Mouse (Mus musculus): ENCODE data around the gene Adcy4. TPM values are rescaled to one million over a fixed set of nuclear protein-coding genes. Genes with fewer than 3 reads are reported as not detected.

Gene Adcy4
- polyA plus RNA-seq, 1 experiment from 2014 or later: 4.1 TPM

GRCm38 (mm10) chr14:55787731-55788130 is 3.8 kb upstream of the Adcy4 start:
- H3K36me3 ChIP-seq: no peaks in the 10 kb centered on the region
- H3K4me1 ChIP-seq: peaks cover 21% of the 10 kb centered on the region
- ATAC-seq (ENCODE audit: low FRiP score): no peak
- H3K27ac ChIP-seq (replicated peaks): no peak overlapping the region
- H3K27me3 ChIP-seq (replicated peaks): peaks cover 73% of the 10 kb centered on the region
- peak overlapping the region; percentile 22; the same call in 1 of the 2 replicates for H3K4me3 ChIP-seq (replicated peaks)
- 30% methylated on average over 11 of the region's 11 CpGs for WGBS
- peak overlapping the region; percentile 54 for H3K4me2 ChIP-seq
- no peaks in the 10 kb centered on the region for H3K9me3 ChIP-seq (replicated peaks)
- no peak overlapping the region for H3K9ac ChIP-seq (replicated peaks)

DNA sequence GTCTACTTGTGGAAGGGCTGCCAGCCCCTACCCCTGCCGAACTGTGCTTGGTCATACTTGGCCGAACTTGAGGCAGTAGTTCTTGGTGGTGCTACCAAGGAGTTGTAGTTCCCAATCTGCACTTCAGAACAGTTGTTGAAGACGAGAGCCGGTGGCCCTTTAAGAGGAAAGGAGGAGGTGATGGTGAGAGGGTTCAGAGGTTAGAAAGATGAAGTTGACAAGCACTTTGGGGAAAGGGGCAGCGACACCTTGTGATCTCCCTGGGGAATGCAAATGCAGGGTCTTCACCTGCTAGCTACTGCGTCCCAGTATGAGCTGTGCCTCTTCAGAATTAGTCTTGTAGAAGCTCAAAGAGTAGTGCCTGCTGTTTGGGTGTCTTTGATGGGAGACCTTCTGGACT is 1.3 kb upstream of the Adcy4 start:
- Histone ChIP-seq H3K4me3 (replicated peaks) (no peak overlapping the region), H3K36me3 (no peaks in the 10 kb centered on the region), H3K4me2 (no peak overlapping the region), H3K27ac (replicated peaks) (no peak overlapping the region), H3K9me3 (replicated peaks) (no peaks in the 10 kb centered on the region), H3K27me3 (replicated peaks) (peaks cover 90% of the 10 kb centered on the region), H3K4me1 (peaks cover 30% of the 10 kb centered on the region), H3K9ac (replicated peaks) (no peak overlapping the region)
- WGBS: 35% methylated on average over 6 of the region's 6 CpGs
- no peak for ATAC-seq (ENCODE audit: low FRiP score)

DNA sequence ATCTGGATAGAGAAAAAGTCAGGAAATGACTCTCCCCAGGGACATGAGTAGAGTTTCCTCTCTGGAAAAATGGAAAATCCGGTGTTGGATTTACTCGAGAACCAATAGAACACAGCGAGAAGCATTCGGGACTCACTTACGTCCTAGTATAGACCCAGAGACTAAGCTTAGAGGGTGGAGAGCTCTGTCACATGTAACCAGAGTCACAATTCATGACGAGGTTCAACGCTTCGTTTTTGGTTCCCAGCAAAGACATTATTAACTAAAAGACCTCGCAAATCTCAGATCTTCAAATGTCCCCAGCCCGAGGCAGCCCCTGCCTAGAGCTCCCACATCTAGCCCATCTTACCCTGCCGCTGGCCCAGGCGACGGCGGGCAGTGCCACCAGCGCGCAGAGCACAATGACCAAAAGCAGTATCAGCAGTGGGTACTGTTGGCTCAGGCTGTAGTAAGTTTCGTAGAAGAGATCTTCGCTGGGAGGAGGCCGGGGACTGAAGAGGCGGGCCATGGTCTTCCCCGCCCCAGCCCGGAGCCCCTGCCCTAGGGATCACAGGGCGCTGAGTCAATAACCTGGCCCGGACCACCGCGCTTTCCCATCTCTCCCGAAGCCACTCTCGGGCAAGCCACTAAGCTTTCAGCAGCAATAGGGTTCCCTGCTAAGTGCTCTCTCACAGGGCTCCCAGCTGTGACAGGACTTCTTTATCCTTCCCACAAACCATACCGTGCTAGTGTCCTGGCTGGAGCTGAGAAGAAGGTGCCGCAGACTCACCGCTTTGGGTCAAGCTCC is 531 bp downstream of the Adcy4 start:
- H3K27me3 ChIP-seq (replicated peaks): peaks cover 75% of the 10 kb centered on the region

DNA sequence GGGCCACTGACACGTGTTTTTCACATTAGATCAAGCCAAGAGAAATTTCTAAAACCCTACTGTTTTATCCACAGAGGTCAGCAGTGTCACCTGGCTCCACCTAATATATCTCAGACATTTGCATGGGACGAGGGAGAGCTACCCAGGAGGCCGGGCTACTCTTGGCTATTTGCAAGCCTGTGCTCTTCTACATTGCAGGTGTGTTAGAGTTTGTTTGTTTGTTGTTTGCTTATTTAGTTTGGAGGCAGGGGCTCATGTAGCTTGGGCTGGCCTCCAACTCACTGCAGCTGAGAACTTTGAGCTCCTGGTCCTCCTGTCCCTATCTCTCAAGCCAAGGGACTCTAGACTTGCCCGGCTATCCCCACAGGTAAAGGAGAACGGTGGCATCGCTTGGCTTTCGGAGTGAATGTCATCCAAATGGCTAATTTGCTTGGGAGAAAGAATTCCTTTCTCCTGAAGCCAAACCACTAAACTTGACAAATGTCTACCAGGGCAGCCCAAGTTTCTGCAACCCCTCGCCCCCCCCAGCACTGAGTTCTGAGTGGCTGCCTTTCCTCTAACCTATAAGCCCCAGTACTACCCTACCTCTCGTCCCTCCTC is 1.4 kb downstream of the Adcy4 start:
- Histone ChIP-seq H3K9ac (replicated peaks) (no peak overlapping the region), H3K36me3 (no peaks in the 10 kb centered on the region), H3K27ac (replicated peaks) (no peak overlapping the region), H3K4me1 (peaks cover 19% of the 10 kb centered on the region), H3K4me3 (replicated peaks) (peak overlapping the region; percentile 32; the same call in 1 of the 2 replicates), H3K9me3 (replicated peaks) (no peaks in the 10 kb centered on the region), H3K4me2 (peak overlapping the region; percentile 53), H3K27me3 (replicated peaks) (peaks cover 68% of the 10 kb centered on the region)
- 51% methylated on average over 9 of the region's 9 CpGs for WGBS
- ATAC-seq (ENCODE audit: low FRiP score): no peak

More for the DNA sequence above, 531 bp downstream of the Adcy4 start:
- no peak for ATAC-seq (ENCODE audit: low FRiP score)
- WGBS: 2% methylated on average over 31 of the region's 31 CpGs
- H3K4me2 ChIP-seq: peak overlapping the region; percentile 53
- peak overlapping the region; percentile 28; the same call in 1 of the 2 replicates for H3K9ac ChIP-seq (replicated peaks)
- peak overlapping the region; percentile 46; the same call in 1 of the 2 replicates for H3K27ac ChIP-seq (replicated peaks)
- H3K36me3 ChIP-seq: no peaks in the 10 kb centered on the region
- H3K4me3 ChIP-seq (replicated peaks): peak overlapping the region; percentile 32
- no peaks in the 10 kb centered on the region for H3K9me3 ChIP-seq (replicated peaks)
- H3K4me1 ChIP-seq: peaks cover 26% of the 10 kb centered on the region

- H3K9ac ChIP-seq (replicated peaks): 0 out of 2 replicates have a peak overlapping the region, but pooled peaks have one; percentile 28
- H3K4me1 ChIP-seq: peaks cover 19% of the 10 kb centered on the region
- WGBS: 17% methylated on average over 14 of the region's 14 CpGs
- ATAC-seq (ENCODE audit: low FRiP score): peak; percentile 76
- no peaks in the 10 kb centered on the region for H3K9me3 ChIP-seq (replicated peaks)
- H3K36me3 ChIP-seq: no peaks in the 10 kb centered on the region
- no peak overlapping the region for H3K27ac ChIP-seq (replicated peaks)
- peak overlapping the region; percentile 26 for H3K4me3 ChIP-seq (replicated peaks)
- peaks cover 58% of the 10 kb centered on the region for H3K27me3 ChIP-seq (replicated peaks)
- H3K4me2 ChIP-seq: peak overlapping the region; percentile 44
Measured at GRCm38 (mm10) chr14:55781310-55781709, 2.6 kb downstream of the Adcy4 start.

GRCm38 (mm10) chr14:55780736-55781135 is 3.2 kb downstream of the Adcy4 start:
- Histone ChIP-seq H3K9me3 (replicated peaks) (no peaks in the 10 kb centered on the region), H3K9ac (replicated peaks) (no peak overlapping the region; the same call in 1 of the 2 replicates), H3K4me2 (peak overlapping the region; percentile 44; the same call in 1 of the 2 replicates), H3K36me3 (no peaks in the 10 kb centered on the region), H3K4me1 (peaks cover 19% of the 10 kb centered on the region), H3K4me3 (replicated peaks) (no peak overlapping the region), H3K27me3 (replicated peaks) (peaks cover 52% of the 10 kb centered on the region), H3K27ac (replicated peaks) (no peak overlapping the region)
- ATAC-seq (ENCODE audit: low FRiP score): no peak
- WGBS: 84% methylated on average over 11 of the region's 11 CpGs

GRCm38 (mm10) chr14:55779656-55780055 is 4.2 kb downstream of the Adcy4 start:
- no peak overlapping the region for H3K27ac ChIP-seq (replicated peaks)
- no peaks in the 10 kb centered on the region for H3K36me3 ChIP-seq
- ATAC-seq (ENCODE audit: low FRiP score): no peak
- WGBS: 73% methylated on average over 16 of the region's 16 CpGs
- H3K27me3 ChIP-seq (replicated peaks): peaks cover 53% of the 10 kb centered on the region
- H3K9ac ChIP-seq (replicated peaks): no peak overlapping the region
- peaks cover 19% of the 10 kb centered on the region for H3K4me1 ChIP-seq
- H3K4me2 ChIP-seq: no peak overlapping the region
- no peak overlapping the region for H3K4me3 ChIP-seq (replicated peaks)
- no peaks in the 10 kb centered on the region for H3K9me3 ChIP-seq (replicated peaks)

GRCm38 (mm10) chr14:55778686-55779085 is 5.2 kb downstream of the Adcy4 start:
- 93% methylated on average over 15 of the region's 15 CpGs for WGBS

DNA sequence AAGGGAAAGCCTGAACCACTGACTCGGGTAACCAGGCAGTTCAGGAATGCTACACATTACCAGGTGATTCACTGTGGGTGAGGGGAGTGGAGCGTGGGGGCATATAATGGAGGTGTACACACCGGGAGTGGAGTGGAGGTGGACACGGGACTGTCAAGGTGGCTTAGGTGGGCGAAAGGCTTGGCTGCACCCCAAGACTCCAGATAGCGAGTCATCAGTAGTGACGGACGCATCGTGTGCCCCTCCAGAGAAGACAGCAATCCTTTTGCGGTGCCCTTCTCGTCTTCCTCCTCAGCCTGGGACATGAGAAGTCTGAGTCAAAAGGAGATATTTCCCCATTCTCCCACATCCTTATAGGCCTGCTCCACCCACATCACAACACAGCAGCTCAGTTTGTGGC is 6.1 kb downstream of the Adcy4 start:
- Histone ChIP-seq H3K4me3 (replicated peaks) (no peak overlapping the region), H3K4me2 (no peak overlapping the region), H3K9ac (replicated peaks) (no peak overlapping the region), H3K9me3 (replicated peaks) (no peaks in the 10 kb centered on the region), H3K4me1 (peaks cover 10% of the 10 kb centered on the region), H3K36me3 (no peaks in the 10 kb centered on the region), H3K27ac (replicated peaks) (no peak overlapping the region), H3K27me3 (replicated peaks) (peaks cover 39% of the 10 kb centered on the region)
- WGBS: 90% methylated on average over 11 of the region's 11 CpGs
- ATAC-seq (ENCODE audit: low FRiP score): no peak

More at GRCm38 (mm10) chr14:55778686-55779085, 5.2 kb downstream of the Adcy4 start:
- Histone ChIP-seq H3K4me3 (replicated peaks) (no peak overlapping the region), H3K27me3 (replicated peaks) (peaks cover 48% of the 10 kb centered on the region), H3K36me3 (no peaks in the 10 kb centered on the region), H3K9me3 (replicated peaks) (no peaks in the 10 kb centered on the region), H3K9ac (replicated peaks) (no peak overlapping the region), H3K27ac (replicated peaks) (no peak overlapping the region), H3K4me1 (peaks cover 14% of the 10 kb centered on the region), H3K4me2 (no peak overlapping the region)
- ATAC-seq (ENCODE audit: low FRiP score): no peak

DNA sequence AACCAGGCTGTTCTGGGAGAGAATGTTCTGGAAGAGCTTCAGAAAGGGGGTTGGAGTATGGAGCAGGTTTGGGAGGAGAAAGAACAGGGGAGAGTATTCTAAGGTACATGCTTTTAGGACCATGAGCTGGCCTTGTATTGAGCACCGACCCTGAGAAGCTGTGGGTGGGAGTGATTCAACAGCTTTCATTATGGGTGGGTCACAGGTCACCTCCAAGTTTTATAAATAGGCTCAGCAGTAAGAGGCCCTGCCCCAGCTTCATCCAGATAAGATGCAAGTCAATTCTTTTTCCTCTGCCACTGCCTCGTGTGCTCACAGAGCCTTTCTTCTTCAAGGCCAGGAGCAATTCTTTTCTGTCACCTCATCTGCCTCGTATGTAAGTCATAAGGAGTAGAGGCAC is 6.7 kb downstream of the Adcy4 start:
- Histone ChIP-seq H3K4me2 (no peak overlapping the region), H3K27me3 (replicated peaks) (peaks cover 37% of the 10 kb centered on the region), H3K4me1 (peaks cover 10% of the 10 kb centered on the region), H3K27ac (replicated peaks) (no peak overlapping the region), H3K9me3 (replicated peaks) (no peaks in the 10 kb centered on the region), H3K36me3 (no peaks in the 10 kb centered on the region), H3K9ac (replicated peaks) (no peak overlapping the region), H3K4me3 (replicated peaks) (no peak overlapping the region)
- 54% methylated on average over 3 of the region's 3 CpGs for WGBS
- no peak for ATAC-seq (ENCODE audit: low FRiP score)

DNA sequence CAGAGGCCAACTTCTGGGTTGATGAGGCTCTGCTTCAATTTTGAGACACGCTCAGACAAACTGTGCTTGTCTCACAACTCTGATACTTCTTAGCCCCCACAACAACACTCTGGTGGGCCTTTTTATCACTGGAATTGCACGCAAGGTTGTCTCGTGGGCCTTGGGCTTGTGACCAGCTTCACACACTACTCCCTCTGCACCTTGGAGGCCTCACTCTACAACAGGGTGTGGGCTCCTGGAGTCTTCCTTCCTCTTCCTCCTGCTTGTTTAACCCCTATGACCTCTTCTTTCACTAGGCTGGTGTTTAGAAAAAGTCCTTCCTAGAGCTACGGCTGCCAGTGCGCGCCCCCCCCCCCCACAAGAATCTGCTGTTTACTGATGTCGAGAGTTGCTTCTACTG is 7.2 kb downstream of the Adcy4 start:
- WGBS: 85% methylated on average over 7 of the region's 7 CpGs
- no peak overlapping the region for H3K9ac ChIP-seq (replicated peaks)
- ATAC-seq (ENCODE audit: low FRiP score): no peak

More for the DNA sequence above, 7.2 kb downstream of the Adcy4 start:
- Histone ChIP-seq H3K4me2 (no peak overlapping the region), H3K9me3 (replicated peaks) (no peaks in the 10 kb centered on the region), H3K4me1 (peaks cover 8% of the 10 kb centered on the region), H3K4me3 (replicated peaks) (no peak overlapping the region), H3K36me3 (no peaks in the 10 kb centered on the region), H3K27ac (replicated peaks) (no peak overlapping the region), H3K27me3 (replicated peaks) (peaks cover 37% of the 10 kb centered on the region)

All from neural tube, embryonic 15.5 days (tissue).